Mouse (Mus musculus): ENCODE data around the gene Atp6v0e2.

- TF ChIP-seq CTCF (IDR thresholded peaks at IDR 0.05; ENCODE audit: low read depth, low read length) = no peak
- TF ChIP-seq POLR2A (IDR thresholded peaks at IDR 0.05; ENCODE audit: borderline replicate concordance, low read depth, low read length) = no peak
Observed at GRCm38 (mm10) chr6:48572014-48572413, 34.6 kb downstream of the Atp6v0e2 start.
